Mouse (Mus musculus): ENCODE measurements around the gene Ppp1r1b.

The Ppp1r1b gene

DNA sequence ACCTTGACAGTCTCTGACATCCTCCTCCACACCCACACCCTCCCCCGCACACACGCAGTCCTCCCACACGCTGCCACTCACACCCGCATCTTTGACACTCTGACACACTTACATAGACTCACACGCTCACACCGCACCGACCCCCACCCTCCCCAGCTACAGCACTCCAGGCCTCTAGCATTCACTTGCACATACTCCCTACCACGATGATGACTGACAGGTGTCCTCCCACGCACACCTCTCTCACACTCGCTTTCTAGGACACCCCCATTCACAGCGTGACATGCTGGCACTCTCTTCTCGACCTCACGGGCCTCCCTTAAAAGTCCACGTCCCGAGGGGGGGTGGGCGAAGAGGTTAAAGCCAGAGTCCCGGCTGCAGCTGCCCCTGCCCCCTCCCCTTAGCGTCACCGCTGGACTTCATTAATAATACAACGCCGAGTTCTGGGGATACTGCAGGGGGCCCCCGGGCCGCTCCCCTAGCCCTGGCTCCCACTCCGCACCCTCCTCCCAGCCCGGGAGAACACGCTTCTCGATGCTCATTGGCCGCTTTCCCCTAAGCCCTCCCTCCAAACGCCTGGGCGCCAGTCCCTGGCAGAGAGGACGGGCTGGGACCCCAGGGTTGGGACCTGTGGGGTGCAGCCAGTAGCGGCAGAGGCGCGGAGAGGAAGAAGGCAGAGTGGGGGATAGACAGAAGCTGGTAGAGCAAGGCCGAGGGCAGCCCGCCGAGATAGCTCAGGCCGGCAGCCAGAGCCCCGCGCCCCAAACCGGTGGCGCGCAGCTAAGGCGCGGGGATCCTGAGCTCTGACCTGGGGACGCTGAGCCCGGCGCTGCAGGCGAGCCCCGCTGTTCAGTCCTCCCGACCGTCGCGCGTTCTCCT lies at the start of gene Ppp1r1b:
TSS of gene Ppp1r1b (plus strand) at position 322 of the 879 bp plus-strand sequence.
- DNase-seq (ENCODE audit: low read depth, low spot score), result no peak

DNA sequence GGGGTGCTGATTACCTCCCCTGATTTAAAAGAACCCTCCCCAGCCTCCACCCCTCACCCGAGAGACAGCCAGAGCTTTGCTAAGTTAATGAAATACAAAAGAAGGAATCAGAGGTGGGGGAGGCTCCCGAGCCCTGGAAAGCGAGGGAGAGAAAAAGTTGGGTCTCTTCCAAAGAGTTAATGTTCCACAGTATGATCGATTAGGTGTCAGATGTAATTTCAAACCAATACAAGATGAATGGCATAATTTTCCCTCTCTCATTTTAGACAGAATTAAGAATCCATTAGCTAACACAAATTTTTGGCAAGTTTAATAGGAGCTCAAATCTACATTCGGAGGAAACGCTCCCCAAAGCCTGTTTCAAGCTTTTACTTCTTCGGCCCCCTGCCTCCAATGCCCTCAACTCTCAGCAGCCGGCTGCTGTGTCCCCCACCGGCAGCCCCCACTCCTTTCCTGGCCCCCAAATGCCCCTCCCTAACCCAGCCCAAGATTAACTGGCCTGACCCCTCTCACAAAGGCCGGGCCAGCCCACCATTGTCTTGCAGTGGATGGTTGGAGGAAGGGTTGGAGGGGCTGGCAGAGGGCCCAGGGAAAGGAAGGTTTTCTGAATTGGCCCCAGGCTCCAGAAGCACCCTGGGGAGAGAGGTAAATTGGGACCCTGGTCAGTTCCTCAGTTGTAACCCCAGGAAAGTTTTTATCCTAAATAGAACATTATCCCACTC lies 49.6 kb upstream of the Ppp1r1b start:
- DNase-seq (ENCODE audit: low read depth, low spot score), result no peak

DNA sequence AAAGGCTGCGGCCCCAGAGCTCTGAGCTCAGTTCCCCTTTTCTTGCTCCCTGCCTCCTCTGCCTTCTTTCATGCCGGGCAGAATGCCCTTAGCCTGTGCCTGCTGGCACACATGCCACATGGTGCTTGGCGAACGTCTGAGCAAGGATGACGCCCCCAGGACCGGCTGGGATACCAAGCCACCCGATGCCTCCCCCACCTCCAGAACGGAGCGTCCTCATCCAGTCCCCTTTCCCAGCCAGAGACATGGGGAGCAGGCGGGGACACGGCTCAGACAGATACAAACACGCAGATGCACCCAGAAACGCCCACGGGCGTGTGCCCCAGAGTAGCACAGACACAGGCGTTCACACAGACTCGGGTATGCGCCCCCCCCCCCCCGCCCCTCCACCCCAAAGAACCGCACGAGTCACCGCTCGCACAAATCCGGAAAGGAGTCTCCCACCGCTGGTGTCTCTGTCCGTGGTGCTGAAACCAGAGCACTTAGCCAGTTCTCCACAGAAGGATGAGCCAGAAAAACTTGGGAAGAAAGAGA lies 34.3 kb upstream of the Ppp1r1b start:
- no peak for DNase-seq (ENCODE audit: low read depth, low spot score)

GRCm38 (mm10) chr11:98317479-98317878 lies 30.7 kb upstream of the Ppp1r1b start:
- no peak for DNase-seq (ENCODE audit: low read depth, low spot score)

GRCm38 (mm10) chr11:98318421-98319116 lies 29.6 kb upstream of the Ppp1r1b start:
- DNase-seq (ENCODE audit: low read depth, low spot score), result no peak

- DNase-seq (ENCODE audit: low read depth, low spot score), result no peak
These were observed 29.1 kb upstream of the Ppp1r1b start for GRCm38 (mm10) chr11:98319120-98319519.

DNA sequence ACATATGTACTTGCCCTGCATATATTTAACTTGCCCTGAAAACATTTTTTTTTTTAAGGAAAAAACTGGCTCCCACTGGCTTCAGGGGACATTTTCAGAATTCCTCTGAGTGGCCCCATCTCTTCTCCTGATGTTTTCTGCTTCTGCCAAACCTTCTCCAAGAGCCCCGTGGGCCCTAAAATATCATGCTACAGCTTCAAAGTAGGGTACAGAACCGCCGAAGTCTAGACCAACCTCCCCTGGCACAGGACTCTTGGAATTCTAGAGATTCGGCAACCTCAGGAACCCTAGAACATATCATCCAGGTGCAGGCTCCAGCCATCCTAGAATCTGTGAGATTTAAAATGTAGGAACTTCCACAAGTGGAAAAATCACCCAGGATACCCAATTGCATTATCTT lies 28.7 kb upstream of the Ppp1r1b start:
- DNase-seq (ENCODE audit: low read depth, low spot score), result no peak

DNA sequence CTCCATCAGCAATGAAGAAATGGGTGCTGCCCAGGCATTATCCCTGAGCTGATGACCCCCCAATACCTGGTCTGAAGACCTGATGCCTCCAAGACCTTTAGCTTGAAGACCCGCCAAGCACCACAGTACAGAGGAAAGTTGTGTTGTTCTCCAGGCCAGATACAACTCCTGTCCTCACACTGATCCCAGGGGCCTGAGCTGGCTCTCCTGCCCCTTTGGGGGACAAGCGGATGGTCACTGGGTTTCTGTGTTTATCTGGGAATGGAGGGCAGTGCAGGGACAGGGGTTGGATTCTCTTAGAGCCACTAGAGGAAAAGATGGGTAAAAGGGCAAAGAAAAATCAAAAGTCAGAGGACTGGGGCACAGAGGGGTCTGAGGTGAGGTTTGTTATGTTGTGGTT lies 28.3 kb upstream of the Ppp1r1b start:
- DNase-seq (ENCODE audit: low read depth, low spot score), result no peak

DNA sequence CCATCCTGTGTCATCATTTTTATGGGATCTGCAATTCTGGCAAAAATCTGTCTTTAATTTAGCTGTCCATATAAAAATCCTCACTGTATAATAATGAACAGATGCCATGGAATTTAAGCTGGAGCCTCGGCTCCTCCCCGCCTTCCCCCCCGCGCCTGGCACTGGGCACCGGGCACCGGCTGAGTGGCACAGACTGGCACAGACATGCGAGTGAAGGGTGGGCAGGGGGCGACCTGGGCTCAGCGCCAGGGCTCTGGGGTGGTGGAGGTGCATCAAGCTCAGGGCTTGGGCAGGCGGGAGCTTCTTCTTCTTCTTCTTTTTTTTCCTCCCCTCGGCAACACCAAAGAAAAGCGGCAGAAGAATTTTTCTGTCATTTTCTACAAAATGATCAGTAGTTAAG lies 27.8 kb upstream of the Ppp1r1b start:
- DNase-seq (ENCODE audit: low read depth, low spot score), result no peak

DNA sequence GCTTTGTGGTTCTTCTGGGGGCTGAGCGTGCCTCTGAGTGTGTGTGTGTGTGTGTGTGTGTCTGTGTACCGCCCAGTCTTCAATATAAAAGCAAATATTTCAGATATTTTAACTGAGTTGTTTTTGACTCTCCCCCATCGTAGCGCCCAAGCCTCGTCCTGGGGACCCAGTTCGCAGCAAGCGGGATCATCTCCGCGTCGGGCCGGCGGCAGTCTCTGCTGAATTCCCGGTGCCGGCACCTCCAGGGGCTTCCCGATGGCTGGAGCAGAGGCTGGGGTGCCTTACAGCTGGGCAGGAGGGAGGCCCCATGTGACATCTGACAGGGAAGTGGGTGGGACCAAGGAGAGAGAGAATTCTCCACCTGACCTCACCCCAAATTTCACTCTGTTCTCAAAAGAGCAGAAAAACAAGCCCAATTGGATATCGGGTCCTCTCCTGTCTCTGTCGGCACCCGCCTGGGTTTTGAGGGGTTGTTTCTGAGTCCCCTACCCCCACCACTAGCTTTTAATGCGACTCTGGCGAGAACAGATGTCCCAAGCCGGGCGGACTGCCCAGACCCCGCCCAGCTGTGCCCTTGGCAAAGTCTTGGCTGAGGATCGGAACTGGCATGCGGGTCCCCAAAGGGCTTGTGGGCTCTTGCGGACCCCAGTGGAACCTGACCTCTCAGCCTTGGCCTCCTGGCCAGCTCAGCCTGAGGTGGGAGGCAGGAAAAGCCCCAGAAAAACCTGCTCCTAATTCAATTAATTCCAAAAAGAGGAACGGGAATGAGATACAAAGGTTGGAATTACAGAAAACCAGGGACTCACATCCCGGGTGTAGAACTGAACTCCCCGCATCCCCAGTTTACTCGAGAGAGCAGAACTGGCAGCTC lies 27.2 kb upstream of the Ppp1r1b start:
- DNase-seq (ENCODE audit: low read depth, low spot score), result no peak

- DNase-seq (ENCODE audit: low read depth, low spot score), result no peak
These were observed 26.6 kb upstream of the Ppp1r1b start for GRCm38 (mm10) chr11:98321677-98322003.

GRCm38 (mm10) chr11:98322159-98322558 lies 26.0 kb upstream of the Ppp1r1b start:
- no peak for DNase-seq (ENCODE audit: low read depth, low spot score)

GRCm38 (mm10) chr11:98323136-98323866 lies 24.9 kb upstream of the Ppp1r1b start:
- DNase-seq (ENCODE audit: low read depth, low spot score), result no peak

DNA sequence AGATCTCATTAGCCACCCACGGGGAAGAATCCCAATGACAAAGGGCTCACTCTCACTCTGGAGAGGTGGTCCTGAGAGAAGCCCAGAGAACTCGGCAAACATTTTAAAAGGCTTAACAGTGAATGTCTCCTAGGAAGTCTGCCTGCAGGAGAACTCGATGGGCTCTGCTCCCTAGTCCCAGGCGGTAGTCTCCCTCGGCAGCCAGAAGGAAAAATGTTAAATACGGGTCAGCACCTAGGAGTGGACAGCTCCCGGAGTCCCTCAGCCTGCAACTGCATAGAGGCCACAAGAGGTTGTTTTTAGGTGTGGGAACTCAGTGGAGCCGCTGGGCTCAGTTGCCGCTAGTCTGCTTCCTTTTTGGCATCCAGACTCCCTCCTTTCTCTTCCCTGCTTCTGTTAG lies 24.3 kb upstream of the Ppp1r1b start:
- DNase-seq (ENCODE audit: low read depth, low spot score), result no peak

DNA sequence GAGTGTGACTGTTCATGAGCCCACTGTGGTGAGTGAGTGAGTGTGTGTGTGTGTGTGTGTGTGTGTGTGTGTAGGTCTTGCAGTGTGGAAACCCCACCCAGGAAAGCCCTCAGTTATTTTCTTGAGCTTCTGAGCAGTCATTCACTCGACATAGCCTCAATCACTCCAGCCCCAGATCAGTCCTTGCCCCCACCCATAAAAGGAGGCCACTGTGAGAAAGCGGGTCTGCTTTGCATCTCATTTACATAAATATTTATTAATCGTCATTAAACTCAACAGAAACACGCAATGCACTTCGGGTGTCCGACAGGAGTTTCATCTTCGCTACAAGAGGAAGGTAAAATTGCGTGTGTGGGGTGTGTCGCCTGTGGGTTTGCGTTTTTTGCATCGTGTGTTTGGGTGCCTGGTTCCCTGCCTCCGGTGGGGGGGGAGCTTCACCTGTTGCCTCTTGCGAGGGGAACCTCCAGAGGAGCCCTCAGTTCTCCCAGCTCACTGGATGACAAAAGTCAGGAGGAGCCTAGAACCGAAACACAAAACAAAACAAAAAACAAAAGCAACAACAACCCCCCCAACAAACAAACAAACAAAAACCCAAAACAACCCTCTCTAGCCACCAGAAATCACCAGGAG lies 22.9 kb upstream of the Ppp1r1b start:
- DNase-seq (ENCODE audit: low read depth, low spot score), result no peak

DNA sequence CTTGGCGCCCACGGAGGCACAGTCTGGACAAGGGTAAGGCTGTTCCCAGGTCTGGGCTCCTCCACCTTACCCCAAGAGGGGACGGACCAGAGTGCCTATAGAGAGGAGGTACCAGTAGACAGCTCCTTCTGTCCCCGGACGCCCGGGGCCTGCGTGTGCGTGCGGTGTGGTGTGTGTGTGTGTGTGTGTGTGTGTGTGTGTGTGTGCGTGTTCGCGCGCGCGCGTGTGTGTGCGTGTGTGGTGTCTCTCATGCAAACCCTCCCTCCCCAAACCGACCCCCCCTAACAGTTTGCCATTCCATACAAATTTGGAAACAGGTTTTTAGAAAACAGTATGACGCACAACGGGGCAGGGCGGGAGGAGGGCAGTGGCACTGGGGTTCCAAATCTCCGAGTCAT lies 22.4 kb upstream of the Ppp1r1b start:
- no peak for DNase-seq (ENCODE audit: low read depth, low spot score)

DNA sequence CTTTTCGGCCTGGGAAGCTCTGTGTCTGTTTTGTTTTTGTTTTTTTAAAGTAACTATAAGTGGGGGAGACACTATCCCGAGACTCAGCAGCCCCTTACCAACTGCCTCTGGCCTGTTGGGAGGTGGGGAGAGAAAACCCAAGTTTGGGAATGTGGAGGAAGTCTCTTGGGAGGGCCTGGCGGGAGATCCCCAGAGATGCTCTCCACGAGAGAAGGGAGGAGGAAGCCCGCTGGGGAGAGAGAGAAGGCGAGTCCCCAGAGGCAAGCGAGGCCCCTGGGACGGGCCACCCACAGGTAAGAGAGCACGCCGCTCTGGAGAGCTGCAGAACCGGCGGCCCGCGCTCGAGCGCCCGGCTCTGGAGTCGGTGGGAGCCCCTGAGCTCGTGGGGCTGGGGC lies 21.5 kb upstream of the Ppp1r1b start:
- no peak for DNase-seq (ENCODE audit: low read depth, low spot score)

DNA sequence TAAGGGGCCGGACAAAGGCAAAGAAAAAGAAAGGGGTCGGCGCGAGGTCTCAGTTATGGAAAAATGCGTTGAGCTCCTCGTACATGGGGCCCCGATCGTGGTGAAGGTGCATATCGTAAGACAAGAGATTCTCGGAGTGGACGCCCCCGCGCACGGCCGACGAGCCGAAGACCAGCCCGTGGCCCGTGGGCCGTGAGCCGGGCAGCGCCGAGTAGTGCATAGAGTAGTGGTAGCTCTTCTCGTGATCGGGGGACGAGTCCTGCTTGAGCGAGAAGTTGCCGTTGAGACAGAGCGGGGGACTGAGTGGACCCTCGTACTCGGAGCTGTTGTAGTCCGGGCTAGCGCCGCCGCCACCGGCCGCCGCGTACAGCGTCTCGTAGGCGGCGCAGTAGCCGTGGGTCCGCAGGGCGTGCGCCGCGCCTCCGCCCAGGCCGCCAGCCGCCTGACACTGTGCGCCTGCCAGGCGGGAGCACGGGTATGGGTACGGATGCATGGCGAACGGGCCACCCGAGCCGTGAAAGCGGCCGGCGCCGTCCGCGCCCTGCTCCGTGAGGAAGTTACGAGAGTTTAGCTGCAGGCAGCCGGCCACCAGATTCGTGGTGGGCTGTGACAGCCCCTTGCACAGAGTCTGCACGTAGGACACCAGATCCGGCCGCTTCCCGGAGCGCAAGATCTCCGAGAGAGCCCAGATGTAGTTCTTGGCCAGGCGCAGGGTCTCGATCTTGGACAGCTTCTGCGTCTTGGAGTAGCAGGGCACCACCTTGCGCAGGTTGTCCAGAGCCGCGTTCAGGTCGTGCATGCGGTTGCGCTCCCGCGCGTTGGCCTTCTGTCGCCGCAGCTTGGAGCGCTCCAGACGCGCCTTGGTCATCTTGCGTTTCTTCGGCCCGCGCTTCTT lies 20.8 kb upstream of the Ppp1r1b start:
- no peak for DNase-seq (ENCODE audit: low read depth, low spot score)

- no peak for DNase-seq (ENCODE audit: low read depth, low spot score)
These were observed 20.2 kb upstream of the Ppp1r1b start for GRCm38 (mm10) chr11:98328031-98328370.

All from retina, adult 2 months (tissue).